Mouse (Mus musculus) heart, postnatal 0 days (tissue): ENCODE results near the gene Trpc7. TPM values are rescaled to one million over a fixed set of nuclear protein-coding genes. Genes with fewer than 3 reads are reported as not detected.

Experiments used
- ATAC-seq: fragments of 200-750 bp; cut with Nextera tagmentation; 2 replicates; pipeline ENCODE4 v1.8.0; 2017; ENCODE audit warnings: low read depth, moderate number of reproducible peaks, moderate library complexity; ENCODE audit not compliant: insufficient read depth
- DNase-seq: peaks from one replicate; pipeline ENCODE4 v3.0.0-alpha.2; 2016; ENCODE audit warnings: low spot score
- H3K27ac ChIP-seq: fragments of 300-500 bp; sonication (generic); 2 replicates; pipeline ENCODE4 v1.5.1; 2014; ENCODE audit warnings: low read depth, mild to moderate bottlenecking
- H3K27me3 ChIP-seq: fragments of 300-500 bp; sonication (generic); 2 replicates; pipeline ENCODE4 v1.6.1; 2014; ENCODE audit warnings: low read length, mixed read lengths; ENCODE audit not compliant: control insufficient read depth, insufficient read depth
- H3K36me3 ChIP-seq: fragments of 300-500 bp; sonication (generic); replicated peaks from 2 replicates; pipeline ENCODE4 v1.6.1; 2014; ENCODE audit warnings: low read length, mixed read lengths; ENCODE audit not compliant: control insufficient read depth, insufficient read depth
- H3K4me1 ChIP-seq: fragments of 300-500 bp; sonication (generic); 2 replicates; pipeline ENCODE4 v1.6.1; 2014; ENCODE audit warnings: antibody characterized with exemption; ENCODE audit not compliant: control insufficient read depth, insufficient read depth
- H3K4me2 ChIP-seq: fragments of 300-500 bp; sonication (generic); 2 replicates; pipeline ENCODE4 v1.6.1; 2014; ENCODE audit warnings: low read depth, mild to moderate bottlenecking, low read length, moderate library complexity
- H3K4me3 ChIP-seq: fragments of 300-500 bp; sonication (generic); 2 replicates; pipeline ENCODE4 v1.5.1; 2014; ENCODE audit warnings: low read depth, low read length
- H3K9ac ChIP-seq: fragments of 300-500 bp; sonication (generic); replicated peaks from 2 replicates; pipeline ENCODE4 v1.6.1; 2014; ENCODE audit warnings: low read depth, low read length, mixed read lengths
- H3K9me3 ChIP-seq: fragments of 300-500 bp; sonication (generic); replicated peaks from 2 replicates; pipeline ENCODE4 v1.6.1; 2016; ENCODE audit warnings: low read length; ENCODE audit not compliant: control insufficient read depth
- CTCF ChIP-seq: IDR thresholded peaks from 2 replicates; pipeline ENCODE4 v1.5.1; 2016; ENCODE audit warnings: antibody characterized with exemption, control low read depth, low read depth
- EP300 ChIP-seq: IDR thresholded peaks from 2 replicates; pipeline ENCODE4 v1.6.1; 2016; ENCODE audit warnings: antibody characterized with exemption, low read depth
- WGBS: fragments of 180-500 bp; shearing (Covaris S2); extraction: QIAGEN DNeasy Blood & Tissue Kit; methylation state at CpG from one replicate; pipeline ENCODE4 v1.1.7; 2014; 5-methylcytosine and 5-hydroxymethylcytosine counted together
- polyA plus RNA-seq: library from polyadenylated mRNA; unstranded; fragments of >200 nt; fragmentation: Nextera tagmentation; extraction: Ambion mirVana; gene quantifications from 2 replicates; pipeline ENCODE4 v1.2.1, GENCODE M21; 2015
- total RNA-seq: library from RNA; depleted of rRNA; stranded (reverse); fragments of >200 nt; gene quantifications from 2 replicates; pipeline ENCODE4 v1.2.3, GENCODE M21; 2014; ENCODE audit warnings: low replicate concordance

Gene Trpc7
- total and polyA plus RNA-seq, 2 experiments from 2014 or later, result not detected

GRCm38 (mm10) chr13:56790683-56791082, 105.1 kb downstream of the Trpc7 start:
- 98% methylated on average over 3 of the region's 3 CpGs for WGBS
- DNase-seq, result no peak
- no peak for TF ChIP-seq CTCF
- no peak for TF ChIP-seq EP300
- no peak overlapping the region for H3K4me3 ChIP-seq
- H3K36me3 ChIP-seq, result no peaks in the 10 kb centered on the region
- no peaks in the 10 kb centered on the region for H3K27me3 ChIP-seq
- H3K4me2 ChIP-seq, result no peak overlapping the region
- no peak overlapping the region for H3K27ac ChIP-seq
- H3K9ac ChIP-seq, result no peak overlapping the region
- no peaks in the 10 kb centered on the region for H3K9me3 ChIP-seq
- H3K4me1 ChIP-seq, result no peaks in the 10 kb centered on the region
- ATAC-seq, result no peak

DNA sequence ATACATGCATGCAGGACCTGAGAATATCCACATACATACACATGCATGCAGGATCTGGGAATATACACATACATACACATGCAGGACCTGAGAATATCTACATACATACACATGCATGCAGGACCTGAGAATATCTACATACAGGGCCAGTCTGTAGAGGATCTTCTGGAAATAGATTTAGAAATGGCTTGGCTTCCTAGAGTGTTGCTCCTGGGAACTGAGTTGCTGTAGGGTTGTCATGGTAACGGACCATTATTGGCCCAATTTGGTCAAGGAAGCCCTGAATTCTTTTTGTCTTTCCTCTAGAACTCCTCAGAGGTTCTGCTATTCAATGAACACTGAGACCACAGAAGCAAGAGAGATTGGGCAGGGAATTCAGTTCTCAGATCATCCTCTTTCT, 113.2 kb downstream of the Trpc7 start:
- WGBS, result 96% methylated on average over 1 of the region's 1 CpGs
- TF ChIP-seq EP300 (no peak), CTCF (no peak)

DNA sequence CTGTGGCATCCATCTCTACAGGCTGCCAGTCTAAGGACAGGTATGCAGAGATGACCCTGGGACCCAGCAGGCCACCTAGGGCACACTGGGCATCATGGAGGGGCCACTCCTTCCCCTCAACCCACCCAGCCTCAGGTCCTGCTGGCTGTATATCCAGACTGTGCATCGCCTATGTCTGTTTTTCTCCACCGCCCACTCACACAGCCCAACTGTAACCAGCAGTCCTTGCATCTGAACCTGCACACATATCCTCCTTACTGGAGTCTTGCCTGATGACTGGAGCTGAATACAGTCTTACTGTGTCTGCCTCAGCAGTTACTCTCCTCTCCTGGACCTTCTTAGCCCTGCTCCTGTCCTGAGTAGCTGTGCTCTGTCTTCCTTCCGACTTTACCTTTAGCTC, 114.1 kb downstream of the Trpc7 start:
- Histone ChIP-seq H3K27ac (no peak overlapping the region), H3K4me3 (no peak overlapping the region), H3K4me1 (peaks cover 5% of the 10 kb centered on the region; the same call in 1 of the 2 replicates), H3K36me3 (no peaks in the 10 kb centered on the region), H3K4me2 (no peak overlapping the region), H3K9ac (no peak overlapping the region), H3K9me3 (no peaks in the 10 kb centered on the region), H3K27me3 (no peaks in the 10 kb centered on the region)
- 78% methylated on average over 3 of the region's 3 CpGs for WGBS
- ATAC-seq, result no peak
- DNase-seq, result no peak
- TF ChIP-seq EP300 (no peak), CTCF (no peak)

More for the DNA sequence above, 113.2 kb downstream of the Trpc7 start:
- Histone ChIP-seq H3K27me3 (no peaks in the 10 kb centered on the region), H3K9me3 (no peaks in the 10 kb centered on the region), H3K4me1 (no peaks in the 10 kb centered on the region), H3K9ac (no peak overlapping the region), H3K27ac (no peak overlapping the region), H3K4me3 (no peak overlapping the region), H3K36me3 (no peaks in the 10 kb centered on the region), H3K4me2 (no peak overlapping the region)
- DNase-seq, result no peak
- no peak for ATAC-seq

- peaks cover 12% of the 10 kb centered on the region for H3K4me1 ChIP-seq
- no peak overlapping the region for H3K9ac ChIP-seq
- ATAC-seq (no peak), DNase-seq (no peak)
- 49% methylated on average over 13 of the region's 13 CpGs for WGBS
- no peak overlapping the region for H3K4me2 ChIP-seq
- no peak for TF ChIP-seq EP300
- no peak for TF ChIP-seq CTCF
- no peaks in the 10 kb centered on the region for H3K36me3 ChIP-seq
- no peak overlapping the region for H3K4me3 ChIP-seq
- H3K27ac ChIP-seq, result no peak overlapping the region
- H3K9me3 ChIP-seq, result no peaks in the 10 kb centered on the region
- H3K27me3 ChIP-seq, result no peaks in the 10 kb centered on the region
These were observed 114.9 kb downstream of the Trpc7 start for GRCm38 (mm10) chr13:56780746-56781469.

DNA sequence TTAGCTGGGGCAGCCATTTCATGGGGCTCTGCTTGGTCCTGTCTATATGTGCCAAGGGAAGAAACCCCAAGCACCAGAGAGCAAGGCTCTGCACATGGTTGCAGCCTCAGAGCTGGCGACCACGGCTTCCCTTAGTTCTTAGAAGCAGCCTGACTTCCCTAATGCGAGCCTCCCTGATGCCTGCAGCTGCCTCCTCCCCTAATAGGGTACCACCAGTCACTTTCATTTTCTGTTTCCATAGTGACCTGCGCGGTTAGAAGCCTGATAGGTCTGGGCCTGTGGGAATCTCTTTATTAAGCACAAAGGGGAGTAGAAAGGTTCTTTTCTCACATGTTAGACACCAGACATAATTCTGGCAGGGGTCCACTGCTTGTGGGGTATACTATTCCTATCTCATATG, 121.5 kb downstream of the Trpc7 start:
- DNase-seq, result no peak
- H3K9ac ChIP-seq, result no peak overlapping the region
- H3K36me3 ChIP-seq, result no peaks in the 10 kb centered on the region
- 61% methylated on average over 5 of the region's 5 CpGs for WGBS
- no peak overlapping the region for H3K27ac ChIP-seq
- no peak for TF ChIP-seq CTCF
- TF ChIP-seq EP300, result no peak
- no peak for ATAC-seq
- H3K4me3 ChIP-seq, result no peak overlapping the region
- H3K27me3 ChIP-seq, result no peaks in the 10 kb centered on the region
- H3K9me3 ChIP-seq, result no peaks in the 10 kb centered on the region
- peaks cover 13% of the 10 kb centered on the region for H3K4me1 ChIP-seq
- H3K4me2 ChIP-seq, result no peak overlapping the region

DNA sequence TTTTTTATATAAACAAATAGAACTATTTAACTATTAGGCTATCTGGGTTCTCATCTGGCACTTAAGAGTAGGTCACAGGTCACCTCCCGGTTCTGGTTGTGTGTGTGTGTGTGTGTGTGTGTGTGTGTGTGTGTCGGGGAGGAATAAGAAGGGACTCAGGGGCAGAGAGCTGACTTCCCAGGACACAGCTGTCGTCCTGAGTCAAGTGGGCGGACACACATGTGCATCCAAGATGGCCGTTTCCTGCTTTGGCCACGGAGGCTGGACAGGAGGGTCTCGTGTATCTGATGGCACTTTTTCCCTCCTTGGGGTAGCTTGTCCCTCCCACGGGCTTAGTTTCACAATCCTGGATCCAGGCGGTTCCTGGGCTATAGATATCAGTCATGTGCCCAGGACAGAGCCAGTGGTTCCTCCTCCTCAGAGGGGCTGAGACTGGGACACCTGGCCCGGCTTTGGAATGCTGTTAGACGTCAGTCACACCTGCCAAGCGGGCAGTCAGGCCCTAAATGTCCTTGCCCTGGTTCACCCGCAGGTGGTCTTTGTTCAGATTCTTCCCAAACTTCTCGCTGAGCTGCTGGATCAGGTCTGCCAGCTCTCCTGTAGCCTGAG, 122.4 kb downstream of the Trpc7 start:
- peaks cover 13% of the 10 kb centered on the region for H3K4me1 ChIP-seq
- DNase-seq, result no peak
- H3K27ac ChIP-seq, result no peak overlapping the region
- no peaks in the 10 kb centered on the region for H3K27me3 ChIP-seq
- H3K9me3 ChIP-seq, result no peaks in the 10 kb centered on the region
- whole genome bisulfite sequencing, result 50% methylated on average over 14 of the region's 14 CpGs
- no peak overlapping the region for H3K4me2 ChIP-seq
- no peak overlapping the region for H3K9ac ChIP-seq
- ATAC-seq, result no peak
- no peaks in the 10 kb centered on the region for H3K36me3 ChIP-seq
- no peak for TF ChIP-seq EP300
- TF ChIP-seq CTCF, result no peak
- no peak overlapping the region for H3K4me3 ChIP-seq
